Mouse (Mus musculus) brain, adult 10 weeks (tissue): ENCODE results near the gene Gm17334. TPM values are rescaled to one million over a fixed set of nuclear protein-coding genes. Genes with fewer than 3 reads are reported as not detected.

Source experiments
- polyA plus RNA-seq: library from polyadenylated mRNA; stranded (reverse); fragments of 350-450 nt; fragmentation: Illumina TruSeq; extraction: RNeasy Lipid Tissue Mini Kit (QIAGEN cat#74804); gene quantifications from one replicate; pipeline ENCODE4 v1.2.3, GENCODE M21; 2015; ENCODE audit warnings: low read depth, low replicate concordance

The Gm17334 gene
- polyA plus RNA-seq, result 0.92 TPM

DNA sequence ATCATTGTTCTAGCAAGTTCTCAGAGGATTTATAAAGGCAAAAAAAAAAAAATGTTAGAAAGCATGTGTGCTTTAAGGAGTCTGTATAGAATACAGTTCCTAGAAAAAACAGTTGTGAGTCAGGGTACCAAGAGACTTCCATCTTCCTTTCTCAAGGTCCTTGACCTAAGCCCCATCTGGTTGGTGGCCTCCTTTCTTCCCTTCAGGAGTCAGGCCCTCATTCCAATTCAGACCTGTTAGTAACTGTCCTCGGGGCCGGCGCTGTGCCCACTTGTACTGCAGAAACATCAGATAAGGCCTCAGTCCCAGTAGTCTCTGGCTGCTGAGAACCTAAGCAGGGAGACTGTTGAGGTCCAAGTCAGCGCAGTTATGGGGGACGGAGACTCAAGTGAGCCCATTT, at the start of gene Gm17334:
Gene Gm17334, minus strand, starts transcription at position 101 of the 400 bp plus-strand sequence.

DNA sequence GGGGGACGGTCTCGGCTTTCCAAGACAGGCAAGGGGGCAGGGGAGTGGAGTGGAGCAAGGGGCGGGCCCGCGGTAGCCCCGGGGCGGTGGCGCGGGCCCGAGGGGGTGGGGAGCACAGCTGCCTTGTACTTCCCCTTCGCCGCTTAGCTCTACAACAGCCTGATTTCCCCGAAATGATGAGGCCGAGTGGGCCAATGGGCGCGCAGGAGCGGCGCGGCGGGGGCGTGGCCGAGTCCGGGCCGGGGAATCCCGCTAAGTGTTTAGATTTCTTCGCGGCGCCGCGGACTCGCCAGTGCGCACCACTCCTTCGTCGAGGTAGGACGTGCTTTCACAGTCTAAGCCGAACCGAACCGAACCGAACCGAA, 3.2 kb downstream of the Gm17334 start, which contains the start of gene Irf1:
Gene Irf1, plus strand, starts transcription at position 255 of the 365 bp plus-strand sequence.

Other genes starting within 250 kb of the Gm17334 start
- gene Kif3a, start 205.8 kb downstream of the Gm17334 start, polyA plus RNA-seq, result 96.0 TPM
- not detected for gene Il4, start 154.5 kb downstream of the Gm17334 start, polyA plus RNA-seq
- not detected for gene Il13, start 138.5 kb downstream of the Gm17334 start, polyA plus RNA-seq
- 6.5 TPM for gene Rad50, start 65.9 kb downstream of the Gm17334 start, polyA plus RNA-seq
- not detected for gene Il5, start 52.4 kb downstream of the Gm17334 start, polyA plus RNA-seq
- gene Irf1, start 3.2 kb downstream of the Gm17334 start, polyA plus RNA-seq, result 7.9 TPM
- 2.8 TPM for gene Gm12216, start 86.1 kb upstream of the Gm17334 start, polyA plus RNA-seq
- gene Slc22a5, start 118.5 kb upstream of the Gm17334 start, polyA plus RNA-seq, result 9.6 TPM
- 1.2 TPM for gene Slc22a21, start 207.1 kb upstream of the Gm17334 start, polyA plus RNA-seq